Mouse (Mus musculus) hindbrain, embryonic 16.5 days (tissue): Measurements from ENCODE around the gene Gm49405. TPM values are rescaled to one million over a fixed set of nuclear protein-coding genes. Genes with fewer than 3 reads are reported as not detected.

Experiments
- ATAC-seq: fragments of 200-750 bp; cut with Nextera tagmentation; 2 replicates; pipeline ENCODE4 v1.8.0; 2017; ENCODE audit warnings: moderate TSS enrichment, moderate library complexity
- H3K27ac ChIP-seq: fragments of 300-500 bp; sonication (generic); 2 replicates; pipeline ENCODE4 v1.5.1; 2014; ENCODE audit warnings: low read depth, mild to moderate bottlenecking, control low read depth, low read length, moderate library complexity
- H3K27me3 ChIP-seq: fragments of 300-500 bp; sonication (generic); replicated peaks from 2 replicates; pipeline ENCODE4 v1.6.1; 2014; ENCODE audit warnings: low read length; ENCODE audit not compliant: control insufficient read depth, insufficient read depth
- H3K36me3 ChIP-seq: fragments of 300-500 bp; sonication (generic); 2 replicates; pipeline ENCODE4 v1.6.1; 2014; ENCODE audit warnings: mild to moderate bottlenecking, low read length, moderate library complexity, mixed read lengths; ENCODE audit not compliant: control insufficient read depth, insufficient read depth
- H3K4me1 ChIP-seq: fragments of 300-500 bp; sonication (generic); 2 replicates; pipeline ENCODE4 v1.6.1; 2014; ENCODE audit warnings: low read depth, low read length; ENCODE audit not compliant: control insufficient read depth, insufficient read depth
- H3K4me2 ChIP-seq: fragments of 300-500 bp; sonication (generic); 2 replicates; pipeline ENCODE4 v1.6.1; 2014; ENCODE audit warnings: mild to moderate bottlenecking, low read length, control low read depth, moderate library complexity
- H3K4me3 ChIP-seq: fragments of 300-500 bp; sonication (generic); 2 replicates; pipeline ENCODE4 v1.5.1; 2014; ENCODE audit warnings: mild to moderate bottlenecking, low read length, control low read depth, moderate library complexity
- H3K9ac ChIP-seq: fragments of 300-500 bp; sonication (generic); 2 replicates; pipeline ENCODE4 v1.6.1; 2014; ENCODE audit warnings: low read depth, mild to moderate bottlenecking, control low read depth, low read length, moderate library complexity
- H3K9me3 ChIP-seq: fragments of 300-500 bp; sonication (generic); 2 replicates; pipeline ENCODE4 v1.6.1; 2014; ENCODE audit warnings: mild to moderate bottlenecking, low read length, moderate library complexity; ENCODE audit not compliant: control insufficient read depth
- WGBS: fragments of 180-500 bp; shearing (Covaris S2); extraction: QIAGEN DNeasy Blood & Tissue Kit; methylation state at CpG from one replicate; pipeline ENCODE4 v1.1.7; 2014; 5-methylcytosine and 5-hydroxymethylcytosine counted together
- polyA plus RNA-seq: library from polyadenylated mRNA; unstranded; fragments of >200 nt; fragmentation: Nextera tagmentation; extraction: Ambion mirVana; gene quantifications from 2 replicates; pipeline ENCODE4 v1.2.1, GENCODE M21; 2015

Gene Gm49405
- polyA plus RNA-seq, 1 experiment from 2014 or later: 3.5 TPM

GRCm38 (mm10) chr19:4014802-4015201 lies 14.4 kb downstream of the Gm49405 start:
- no peaks in the 10 kb centered on the region for H3K9me3 ChIP-seq
- no peaks in the 10 kb centered on the region for H3K27me3 ChIP-seq
- peaks cover 12% of the 10 kb centered on the region for H3K4me1 ChIP-seq
- ATAC-seq: no peak
- H3K4me3 ChIP-seq: no peak overlapping the region
- no peaks in the 10 kb centered on the region for H3K36me3 ChIP-seq
- no peak overlapping the region for H3K27ac ChIP-seq
- H3K4me2 ChIP-seq: no peak overlapping the region
- H3K9ac ChIP-seq: no peak overlapping the region

- H3K4me3 ChIP-seq: no peak overlapping the region
- H3K9ac ChIP-seq: no peak overlapping the region
- ATAC-seq: no peak
- no peaks in the 10 kb centered on the region for H3K27me3 ChIP-seq
- H3K4me2 ChIP-seq: no peak overlapping the region
- H3K9me3 ChIP-seq: no peaks in the 10 kb centered on the region
- H3K36me3 ChIP-seq: no peaks in the 10 kb centered on the region
- peaks cover 12% of the 10 kb centered on the region for H3K4me1 ChIP-seq
- 63% methylated on average over 5 of the region's 5 CpGs for WGBS
- H3K27ac ChIP-seq: no peak overlapping the region
Observed at GRCm38 (mm10) chr19:4015635-4016034, 15.2 kb downstream of the Gm49405 start.

GRCm38 (mm10) chr19:4017921-4018587 lies 17.6 kb downstream of the Gm49405 start:
- H3K27ac ChIP-seq: no peak overlapping the region
- H3K4me3 ChIP-seq: no peak overlapping the region
- no peaks in the 10 kb centered on the region for H3K36me3 ChIP-seq
- no peak overlapping the region for H3K9ac ChIP-seq
- H3K9me3 ChIP-seq: no peaks in the 10 kb centered on the region
- H3K4me2 ChIP-seq: no peak overlapping the region
- ATAC-seq: no peak
- no peaks in the 10 kb centered on the region; the same call in 1 of the 2 replicates for H3K4me1 ChIP-seq
- 74% methylated on average over 10 of the region's 10 CpGs for WGBS
- H3K27me3 ChIP-seq: no peaks in the 10 kb centered on the region

GRCm38 (mm10) chr19:4018743-4019583 lies 18.5 kb downstream of the Gm49405 start:
- no peaks in the 10 kb centered on the region for H3K4me1 ChIP-seq
- WGBS: 23% methylated on average over 18 of the region's 18 CpGs
- no peak overlapping the region for H3K27ac ChIP-seq

GRCm38 (mm10) chr19:4023185-4023584 lies 22.8 kb downstream of the Gm49405 start:
- Histone ChIP-seq H3K4me1 (no peaks in the 10 kb centered on the region), H3K27me3 (no peaks in the 10 kb centered on the region), H3K36me3 (no peaks in the 10 kb centered on the region), H3K4me2 (no peak overlapping the region), H3K9ac (no peak overlapping the region), H3K4me3 (no peak overlapping the region), H3K9me3 (peaks cover 2% of the 10 kb centered on the region; the same call in 1 of the 2 replicates), H3K27ac (no peak overlapping the region)
- ATAC-seq: no peak
- WGBS: 88% methylated on average over 7 of the region's 7 CpGs

More at GRCm38 (mm10) chr19:4018743-4019583, 18.5 kb downstream of the Gm49405 start:
- ATAC-seq: peak; percentile 92
- no peaks in the 10 kb centered on the region for H3K9me3 ChIP-seq
- no peak overlapping the region for H3K4me2 ChIP-seq
- H3K9ac ChIP-seq: no peak overlapping the region; the same call in 1 of the 2 replicates
- H3K4me3 ChIP-seq: no peak overlapping the region
- H3K27me3 ChIP-seq: no peaks in the 10 kb centered on the region
- no peaks in the 10 kb centered on the region for H3K36me3 ChIP-seq

- Histone ChIP-seq H3K27me3 (no peaks in the 10 kb centered on the region), H3K36me3 (no peaks in the 10 kb centered on the region), H3K9me3 (peaks cover 2% of the 10 kb centered on the region; the same call in 1 of the 2 replicates), H3K4me1 (no peaks in the 10 kb centered on the region), H3K9ac (no peak overlapping the region), H3K27ac (no peak overlapping the region), H3K4me3 (no peak overlapping the region), H3K4me2 (no peak overlapping the region)
- ATAC-seq: no peak
Observed at GRCm38 (mm10) chr19:4027576-4027975, 27.1 kb downstream of the Gm49405 start.

- no peak overlapping the region for H3K27ac ChIP-seq
- no peaks in the 10 kb centered on the region for H3K9me3 ChIP-seq
- H3K4me3 ChIP-seq: no peak overlapping the region
- no peak overlapping the region for H3K4me2 ChIP-seq
- 67% methylated on average over 7 of the region's 7 CpGs for WGBS
- no peak overlapping the region for H3K9ac ChIP-seq
- H3K27me3 ChIP-seq: no peaks in the 10 kb centered on the region
- no peaks in the 10 kb centered on the region for H3K36me3 ChIP-seq
- ATAC-seq: no peak
- H3K4me1 ChIP-seq: peaks cover 7% of the 10 kb centered on the region
Observed at GRCm38 (mm10) chr19:4032668-4033067, 32.2 kb downstream of the Gm49405 start.

- no peaks in the 10 kb centered on the region for H3K9me3 ChIP-seq
- no peak for ATAC-seq
- no peaks in the 10 kb centered on the region for H3K27me3 ChIP-seq
- no peak overlapping the region for H3K4me2 ChIP-seq
- no peak overlapping the region for H3K4me3 ChIP-seq
- H3K4me1 ChIP-seq: peaks cover 7% of the 10 kb centered on the region
- no peaks in the 10 kb centered on the region for H3K36me3 ChIP-seq
- H3K27ac ChIP-seq: no peak overlapping the region
- no peak overlapping the region for H3K9ac ChIP-seq
- WGBS: 87% methylated on average over 3 of the region's 3 CpGs
Observed at GRCm38 (mm10) chr19:4033298-4033697, 32.9 kb downstream of the Gm49405 start.

GRCm38 (mm10) chr19:4033742-4034141 lies 33.3 kb downstream of the Gm49405 start:
- H3K9me3 ChIP-seq: no peaks in the 10 kb centered on the region
- H3K9ac ChIP-seq: no peak overlapping the region
- H3K27me3 ChIP-seq: no peaks in the 10 kb centered on the region
- no peaks in the 10 kb centered on the region for H3K36me3 ChIP-seq
- WGBS: 67% methylated on average over 5 of the region's 5 CpGs
- no peak for ATAC-seq
- no peak overlapping the region for H3K27ac ChIP-seq
- H3K4me2 ChIP-seq: no peak overlapping the region
- H3K4me3 ChIP-seq: no peak overlapping the region
- H3K4me1 ChIP-seq: peaks cover 7% of the 10 kb centered on the region
